Mouse (Mus musculus) ES-Bruce4 (cell line): Measurements from ENCODE around the gene Mapkapk3. TPM values are rescaled to one million over a fixed set of nuclear protein-coding genes. Genes with fewer than 3 reads are reported as not detected.

ENCODE experiments used
- H3K27ac ChIP-seq: 2 replicates; pipeline ENCODE4 v1.5.1; 2012; ENCODE audit warnings: low read length, inconsistent platforms; ENCODE audit not compliant: insufficient read depth
- H3K27me3 ChIP-seq: 2 replicates; pipeline ENCODE4 v1.6.1; 2012; ENCODE audit warnings: mild to moderate bottlenecking, low read length, inconsistent platforms; ENCODE audit not compliant: control insufficient read depth, poor library complexity, insufficient read depth, severe bottlenecking
- H3K36me3 ChIP-seq: 2 replicates; pipeline ENCODE4 v1.6.1; 2012; ENCODE audit warnings: inconsistent platforms, mild to moderate bottlenecking, low read length, moderate library complexity; ENCODE audit not compliant: control insufficient read depth, poor library complexity, insufficient read depth, severe bottlenecking
- H3K4me1 ChIP-seq: one replicate; pipeline ENCODE4 v1.8.1; 2011; ENCODE audit warnings: low read length; ENCODE audit not compliant: control insufficient read depth, insufficient read depth
- H3K4me3 ChIP-seq: 2 replicates; pipeline ENCODE4 v1.5.1; 2011; ENCODE audit warnings: low read depth, mild to moderate bottlenecking, low read length
- H3K9ac ChIP-seq: 2 replicates; pipeline ENCODE4 v1.6.1; 2012; ENCODE audit warnings: low read depth, mild to moderate bottlenecking, inconsistent platforms; ENCODE audit not compliant: poor library complexity, severe bottlenecking
- H3K9me3 ChIP-seq: replicated peaks from 2 replicates; pipeline ENCODE4 v1.6.1; 2012; ENCODE audit warnings: mild to moderate bottlenecking, low read length, inconsistent platforms; ENCODE audit not compliant: control insufficient read depth, poor library complexity, insufficient read depth, severe bottlenecking
- CTCF ChIP-seq: IDR thresholded peaks from one replicate; pipeline ENCODE4 v1.8.1; 2011; ENCODE audit warnings: low read depth, low read length
- EP300 ChIP-seq: IDR thresholded peaks from 2 replicates; pipeline ENCODE4 v1.6.1; 2011; ENCODE audit warnings: low read depth, low read length; ENCODE audit not compliant: insufficient read depth
- POLR2A ChIP-seq: IDR thresholded peaks from one replicate; pipeline ENCODE4 v1.8.1; 2011; ENCODE audit warnings: low read length; ENCODE audit not compliant: insufficient read depth
- polyA plus RNA-seq: library from polyadenylated mRNA; stranded (reverse); fragments of >200 nt; gene quantifications from 2 replicates; pipeline ENCODE4 v1.2.4, GENCODE M21; 2011; ENCODE audit warnings: low read depth; ENCODE audit not compliant: missing spikeins, insufficient read depth, insufficient read length

Mapkapk3 gene
- polyA plus RNA-seq, 1 experiment, result 71.8 TPM

- no peak for TF ChIP-seq POLR2A
- Histone ChIP-seq H3K36me3 (no peaks in the 10 kb centered on the region), H3K9me3 (no peaks in the 10 kb centered on the region), H3K27ac (no peak overlapping the region), H3K4me1 (peaks cover 6% of the 10 kb centered on the region), H3K9ac (no peak overlapping the region), H3K4me3 (no peak overlapping the region), H3K27me3 (no peaks in the 10 kb centered on the region)
Measured at GRCm38 (mm10) chr9:107275710-107276109, 14.0 kb downstream of the Mapkapk3 start.

DNA sequence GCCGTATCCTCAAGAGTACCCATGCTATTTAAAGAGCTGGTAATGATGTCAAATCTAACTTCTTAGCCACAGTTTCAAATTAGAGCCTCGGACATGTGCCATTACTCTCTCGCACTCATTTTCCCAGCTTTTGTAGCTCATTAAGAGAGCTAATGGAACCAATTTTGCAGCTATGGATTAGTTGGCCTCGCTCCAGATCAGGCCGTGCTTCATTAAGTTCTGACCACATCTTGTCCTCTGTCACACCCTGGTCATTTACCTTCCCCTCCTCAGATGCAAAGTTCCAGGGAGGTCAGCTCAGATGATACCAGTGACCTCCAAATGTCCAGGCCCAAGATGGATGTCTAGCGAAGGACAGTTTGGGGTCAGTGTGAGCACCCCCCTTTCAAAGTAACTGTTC is 14.9 kb downstream of the Mapkapk3 start:
- TF ChIP-seq EP300 (no peak), CTCF (no peak), POLR2A (no peak)
- H3K27me3 ChIP-seq, result no peaks in the 10 kb centered on the region
- no peaks in the 10 kb centered on the region for H3K9me3 ChIP-seq
- H3K4me3 ChIP-seq, result no peak overlapping the region
- no peak overlapping the region for H3K9ac ChIP-seq
- H3K4me1 ChIP-seq, result peaks cover 6% of the 10 kb centered on the region
- H3K27ac ChIP-seq, result no peak overlapping the region
- no peaks in the 10 kb centered on the region for H3K36me3 ChIP-seq

GRCm38 (mm10) chr9:107273184-107273583 is 16.5 kb downstream of the Mapkapk3 start:
- H3K9me3 ChIP-seq, result no peaks in the 10 kb centered on the region
- no peaks in the 10 kb centered on the region for H3K27me3 ChIP-seq
- no peaks in the 10 kb centered on the region for H3K36me3 ChIP-seq
- no peak for TF ChIP-seq EP300
- TF ChIP-seq CTCF, result no peak
- no peak for TF ChIP-seq POLR2A
- peaks cover 2% of the 10 kb centered on the region for H3K4me1 ChIP-seq
- no peak overlapping the region for H3K4me3 ChIP-seq
- no peak overlapping the region for H3K27ac ChIP-seq
- H3K9ac ChIP-seq, result no peak overlapping the region

- Histone ChIP-seq H3K4me3 (no peak overlapping the region), H3K9ac (no peak overlapping the region), H3K9me3 (no peaks in the 10 kb centered on the region), H3K4me1 (peaks cover 2% of the 10 kb centered on the region), H3K27ac (no peak overlapping the region), H3K27me3 (no peaks in the 10 kb centered on the region), H3K36me3 (no peaks in the 10 kb centered on the region)
- no peak for TF ChIP-seq CTCF
Measured at GRCm38 (mm10) chr9:107272284-107272683, 17.4 kb downstream of the Mapkapk3 start.

DNA sequence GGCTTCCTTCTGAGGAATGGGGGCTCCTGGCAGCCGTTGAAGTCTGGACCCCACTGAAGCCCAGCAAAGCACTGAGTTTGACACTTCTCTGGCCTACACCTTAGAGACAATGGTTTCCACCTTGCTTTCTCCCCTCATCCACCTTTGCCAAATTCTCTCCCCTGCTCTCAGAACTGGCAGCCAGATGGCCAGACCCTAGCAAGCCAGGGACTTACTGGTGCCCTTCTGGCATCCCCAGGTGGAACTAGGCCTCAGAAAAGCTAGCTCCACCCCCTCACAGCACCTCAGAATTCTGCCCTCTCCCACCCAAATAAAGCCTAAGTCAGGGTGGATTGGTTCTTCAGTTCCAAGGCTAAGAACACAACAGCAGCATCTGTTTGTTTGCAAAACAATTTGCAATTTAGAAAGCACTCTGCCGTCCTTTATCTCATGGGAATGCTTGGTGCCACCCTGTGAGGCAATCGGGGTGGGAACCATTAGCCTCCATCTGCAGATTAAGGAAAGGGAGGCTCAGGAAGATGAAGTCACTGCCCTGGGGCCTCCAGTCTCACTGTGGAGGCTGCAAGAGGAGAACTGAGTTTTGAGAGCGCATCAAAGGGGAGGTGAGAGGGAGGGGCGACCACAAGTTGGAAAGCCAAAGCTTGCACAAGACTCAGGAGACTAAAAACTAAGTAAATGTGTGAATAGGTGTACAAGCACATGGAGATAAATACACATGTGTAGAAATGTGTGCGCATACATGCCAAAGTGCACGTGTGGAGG is 18.3 kb downstream of the Mapkapk3 start:
- H3K36me3 ChIP-seq, result no peaks in the 10 kb centered on the region
- no peak overlapping the region for H3K27ac ChIP-seq
- H3K9me3 ChIP-seq, result no peaks in the 10 kb centered on the region
- no peak overlapping the region for H3K9ac ChIP-seq
- H3K27me3 ChIP-seq, result no peaks in the 10 kb centered on the region
- no peak for TF ChIP-seq POLR2A
- TF ChIP-seq EP300, result 0 out of 2 replicates have a peak, but pooled peaks have one; percentile 21
- H3K4me1 ChIP-seq, result peaks cover 2% of the 10 kb centered on the region
- no peak overlapping the region for H3K4me3 ChIP-seq

DNA sequence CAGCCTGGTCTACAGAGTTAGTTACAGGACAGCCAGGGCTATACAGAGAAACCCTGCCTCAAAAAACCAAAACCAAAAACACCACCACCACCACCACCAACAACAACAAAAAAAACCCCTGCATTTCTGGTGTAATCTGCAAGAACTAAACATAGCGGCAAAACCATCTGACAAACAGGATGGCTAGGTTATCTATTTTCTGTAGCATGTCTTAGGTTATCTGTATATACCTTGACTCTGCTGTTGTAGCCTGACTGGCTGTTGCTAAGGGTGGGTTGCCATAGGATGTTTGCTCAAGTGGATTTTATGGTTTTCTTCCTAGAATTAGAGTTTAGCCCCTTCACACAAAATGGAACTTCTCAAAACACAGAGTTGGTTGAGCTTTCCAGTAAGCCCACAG is 19.9 kb downstream of the Mapkapk3 start:
- no peaks in the 10 kb centered on the region for H3K36me3 ChIP-seq
- H3K9me3 ChIP-seq, result no peaks in the 10 kb centered on the region
- no peak overlapping the region for H3K27ac ChIP-seq
- no peaks in the 10 kb centered on the region for H3K27me3 ChIP-seq
- H3K9ac ChIP-seq, result no peak overlapping the region
- no peak overlapping the region for H3K4me3 ChIP-seq
- TF ChIP-seq EP300, result no peak
- H3K4me1 ChIP-seq, result peaks cover 4% of the 10 kb centered on the region
